Mouse (Mus musculus) MEL (cell line): ENCODE measurements around the gene Stx1a. TPM values are rescaled to one million over a fixed set of nuclear protein-coding genes. Genes with fewer than 3 reads are reported as not detected.

Experiments used
- DNase-seq: peaks from one replicate; pipeline ENCODE4 v3.0.0; 2011; ENCODE audit warnings: low read depth, low spot score
- H3K27ac ChIP-seq: 2 replicates; pipeline ENCODE4 v1.5.1; 2012; ENCODE audit warnings: low read depth, mild to moderate bottlenecking, control low read depth, low read length, moderate library complexity; ENCODE audit not compliant: control insufficient read depth
- H3K27me3 ChIP-seq, 2 experiments: fragments of 150-350 bp in 1 of 2; sonication (generic) in 1 of 2; 2 replicates each; pipeline ENCODE4 v1.6.1; 2012; ENCODE audit warnings: low read length in 2 of 2, mild to moderate bottlenecking in 2 of 2, improper control_type of control experiment in 1 of 2, moderate library complexity in 1 of 2; ENCODE audit not compliant: insufficient read depth in 2 of 2, control insufficient read depth in 1 of 2
- H3K36me3 ChIP-seq, 2 experiments: 2 replicates each; pipeline ENCODE4 v1.6.1; 2012 to 2014; ENCODE audit warnings: low read length in 2 of 2, improper control_type of control experiment in 1 of 2, inconsistent platforms in 1 of 2, mild to moderate bottlenecking in 1 of 2; ENCODE audit not compliant: insufficient read depth in 2 of 2, control insufficient read depth in 1 of 2
- H3K4me1 ChIP-seq, 2 experiments: fragments of 150-350 bp in 1 of 2; sonication (generic) in 1 of 2; 2 replicates each; pipeline ENCODE4 v1.6.1; 2012; ENCODE audit warnings: low read length in 2 of 2, improper control_type of control experiment in 1 of 2, mild to moderate bottlenecking in 1 of 2; ENCODE audit not compliant: insufficient read depth in 2 of 2, control insufficient read depth in 1 of 2
- H3K4me3 ChIP-seq, 2 experiments: fragments of 150-350 bp in 1 of 2; sonication (generic) in 1 of 2; 2 replicates each; pipeline ENCODE4 v1.5.1; 2012; ENCODE audit warnings: low read depth in 2 of 2, low read length in 2 of 2, mild to moderate bottlenecking in 2 of 2, moderate library complexity in 2 of 2, control low read depth in 1 of 2, improper control_type of control experiment in 1 of 2; ENCODE audit not compliant: control insufficient read depth in 1 of 2, insufficient read depth in 1 of 2
- H3K79me2 ChIP-seq: 2 replicates; pipeline ENCODE4 v1.6.1; 2012; ENCODE audit warnings: mild to moderate bottlenecking, low read length, moderate library complexity; ENCODE audit not compliant: control insufficient read depth, poor library complexity, insufficient read depth
- H3K9ac ChIP-seq: 2 replicates; pipeline ENCODE4 v1.6.1; 2012; ENCODE audit warnings: low read depth, mild to moderate bottlenecking, control low read depth, low read length, moderate library complexity; ENCODE audit not compliant: control insufficient read depth, poor library complexity, severe bottlenecking
- H3K9me3 ChIP-seq: fragments of 150-350 bp; sonication (generic); replicated peaks from 2 replicates; pipeline ENCODE4 v1.6.1; 2012; ENCODE audit warnings: mild to moderate bottlenecking, low read length, improper control_type of control experiment, moderate library complexity; ENCODE audit not compliant: insufficient read depth
- CHD1 ChIP-seq: IDR thresholded peaks from 2 replicates; pipeline ENCODE4 v1.6.1; 2012; ENCODE audit warnings: low read depth, mild to moderate bottlenecking, inconsistent platforms, low read length, improper control_type of control experiment
- GABPA ChIP-seq: IDR thresholded peaks from 2 replicates; pipeline ENCODE4 v1.6.1; 2012; ENCODE audit warnings: low read depth, mild to moderate bottlenecking, inconsistent platforms, low read length, improper control_type of control experiment, moderate library complexity
- JUND ChIP-seq: IDR thresholded peaks from 2 replicates; pipeline ENCODE4 v1.6.1; 2011; ENCODE audit warnings: low read depth, mild to moderate bottlenecking, improper control_type of control experiment, low read length
- KAT2A ChIP-seq: conservative IDR thresholded peaks from 2 replicates; pipeline ENCODE4 v1.6.1; 2012; ENCODE audit warnings: low read depth, low read length, improper control_type of control experiment, inconsistent platforms
- MAX ChIP-seq: IDR thresholded peaks from 2 replicates; pipeline ENCODE4 v1.6.1; 2011; ENCODE audit warnings: low read length, improper control_type of control experiment
- MXI1 ChIP-seq: IDR thresholded peaks from 2 replicates; pipeline ENCODE4 v1.6.1; 2011; ENCODE audit warnings: mild to moderate bottlenecking, low read depth, low read length, improper control_type of control experiment
- NRF1 ChIP-seq: IDR thresholded peaks from 2 replicates; pipeline ENCODE4 v1.6.1; 2014; ENCODE audit warnings: low read depth, mild to moderate bottlenecking, inconsistent platforms, low read length, improper control_type of control experiment, moderate library complexity; ENCODE audit not compliant: poor library complexity, insufficient read depth, severe bottlenecking
- POLR2A ChIP-seq, 2 experiments: IDR thresholded peaks; 2 replicates each; pipeline ENCODE4 v1.6.1; 2011 to 2012; ENCODE audit warnings: low read length in 2 of 2, mild to moderate bottlenecking in 2 of 2, control low read depth in 1 of 2, improper control_type of control experiment in 1 of 2, low read depth in 1 of 2, moderate library complexity in 1 of 2; ENCODE audit not compliant: control insufficient read depth in 1 of 2, insufficient read depth in 1 of 2, poor library complexity in 1 of 2
- SIN3A ChIP-seq: IDR thresholded peaks from 2 replicates; pipeline ENCODE4 v1.6.1; 2012; ENCODE audit warnings: low read length, improper control_type of control experiment, inconsistent platforms
- TAL1 ChIP-seq: IDR thresholded peaks from 2 replicates; pipeline ENCODE4 v1.6.1; 2012; ENCODE audit warnings: mild to moderate bottlenecking, inconsistent platforms, low read length, moderate library complexity, mixed read lengths
- TBP ChIP-seq: IDR thresholded peaks from 2 replicates; pipeline ENCODE4 v1.8.0; 2011; ENCODE audit warnings: low read depth, low read length, improper control_type of control experiment
- USF1 ChIP-seq: IDR thresholded peaks from 2 replicates; pipeline ENCODE4 v1.6.1; 2014; ENCODE audit warnings: low read depth, mild to moderate bottlenecking, inconsistent platforms, low read length, improper control_type of control experiment, moderate library complexity
- USF2 ChIP-seq, 2 experiments: IDR thresholded peaks; 2 replicates each; pipeline ENCODE4 v1.6.1; 2011 to 2012; ENCODE audit warnings: improper control_type of control experiment in 2 of 2, low read length in 2 of 2, borderline replicate concordance in 1 of 2, inconsistent platforms in 1 of 2, low read depth in 1 of 2, mild to moderate bottlenecking in 1 of 2; ENCODE audit not compliant: insufficient read depth in 1 of 2
- ZC3H11A ChIP-seq: IDR thresholded peaks from 2 replicates; pipeline ENCODE4 v1.6.1; 2012; ENCODE audit warnings: low read depth, mild to moderate bottlenecking, inconsistent platforms, low read length, improper control_type of control experiment
- polyA plus RNA-seq, 2 experiments: library from polyadenylated mRNA; stranded (reverse) in 1 of 2; unstranded in 1 of 2; fragments of >175 nt in 1 of 2; fragments of >200 nt in 1 of 2; gene quantifications; 2 replicates each; pipeline versions ENCODE4 v1.2.1 to v1.2.4; 2012; ENCODE audit warnings: low replicate concordance in 2 of 2, low read depth in 1 of 2; ENCODE audit not compliant: insufficient read length in 2 of 2, insufficient read depth in 1 of 2, missing spikeins in 1 of 2
- total RNA-seq: library from RNA; depleted of rRNA; stranded (reverse); fragments of 300-350 nt; gene quantifications from 2 replicates; pipeline ENCODE4 v1.2.3, GENCODE M21; 2012

The Stx1a gene
- total and polyA plus RNA-seq, 3 experiments: 3.3 to 6.0 TPM; not detected in 1

GRCm38 (mm10) chr5:134981149-134981548, 42.1 kb upstream of the Stx1a start:
- H3K4me3 ChIP-seq: no peak overlapping the region
- no peaks in the 10 kb centered on the region for H3K9me3 ChIP-seq
- H3K27ac ChIP-seq: no peak overlapping the region
- H3K27me3 ChIP-seq: peaks cover 0 to 5% of the 10 kb centered on the region in 2 experiments; a peak in 2 of 4 replicates
- no peaks in the 10 kb centered on the region for H3K79me2 ChIP-seq
- peaks cover 6 to 28% of the 10 kb centered on the region in 2 experiments for H3K4me1 ChIP-seq
- H3K36me3 ChIP-seq: peaks cover 0 to 18% of the 10 kb centered on the region in 2 experiments; a peak in 2 of 4 replicates
- no peak overlapping the region for H3K9ac ChIP-seq
- no peak for DNase-seq
- TF ChIP-seq MXI1 (no peak), USF1 (no peak), NRF1 (no peak), KAT2A (no peak), TBP (no peak), ZC3H11A (no peak), JUND (no peak), TAL1 (no peak), USF2 (IDR thresholded peaks at IDR 0.05; ENCODE audit: borderline replicate concordance in 1 of 2, insufficient read depth in 1 of 2, low read depth in 1 of 2, low read length in 2 of 2) (no peak), CHD1 (no peak), MAX (no peak)

GRCm38 (mm10) chr5:134983111-134983510, 40.2 kb upstream of the Stx1a start:
- Histone ChIP-seq H3K9me3 (no peaks in the 10 kb centered on the region), H3K9ac (no peak overlapping the region), H3K79me2 (no peaks in the 10 kb centered on the region), H3K36me3 (peaks cover 0 to 4% of the 10 kb centered on the region in 2 experiments; a peak in 2 of 4 replicates), H3K4me3 (no peak overlapping the region), H3K27ac (no peak overlapping the region), H3K4me1 (peaks cover 3 to 13% of the 10 kb centered on the region in 2 experiments; a peak in 2 of 4 replicates), H3K27me3 (peaks cover 5 to 19% of the 10 kb centered on the region in 2 experiments)
- no peak for DNase-seq
- no peak for TF ChIP-seq SIN3A
- no peak for TF ChIP-seq GABPA

GRCm38 (mm10) chr5:134983771-134984170, 39.5 kb upstream of the Stx1a start:
- Histone ChIP-seq H3K9me3 (no peaks in the 10 kb centered on the region), H3K9ac (no peak overlapping the region), H3K36me3 (peaks cover 0 to 2% of the 10 kb centered on the region in 2 experiments; a peak in 2 of 4 replicates), H3K27me3 (peaks cover 9 to 21% of the 10 kb centered on the region in 2 experiments), H3K27ac (no peak overlapping the region), H3K79me2 (no peaks in the 10 kb centered on the region), H3K4me1 (peaks cover 3 to 13% of the 10 kb centered on the region in 2 experiments; a peak in 1 of 4 replicates), H3K4me3 (no peak overlapping the region)
- no peak for DNase-seq
- TF ChIP-seq POLR2A (IDR thresholded peaks at IDR 0.05; ENCODE audit: control insufficient read depth in 1 of 2, insufficient read depth in 1 of 2, low read depth in 1 of 2, low read length in 2 of 2, poor library complexity in 1 of 2): no peak
